Mouse (Mus musculus): Measurements from ENCODE around the gene Slit3.
A peak's percentile ranks its signal among the peaks of the same experiment; 100 is the strongest.

Gene Slit3

GRCm38 (mm10) chr11:35273416-35273815 is 152.4 kb downstream of the Slit3 start:
- peak; percentile 24 for DNase-seq (ENCODE audit: low read depth, low spot score)

- DNase-seq (ENCODE audit: low read depth, low spot score), result no peak
Measured at GRCm38 (mm10) chr11:35274036-35274435, 153.0 kb downstream of the Slit3 start.

GRCm38 (mm10) chr11:35275300-35275699 is 154.3 kb downstream of the Slit3 start:
- no peak for DNase-seq (ENCODE audit: low read depth, low spot score)

- no peak for DNase-seq (ENCODE audit: low read depth, low spot score)
Measured at GRCm38 (mm10) chr11:35276001-35276400, 155.0 kb downstream of the Slit3 start.

- no peak for DNase-seq (ENCODE audit: low read depth, low spot score)
Measured at GRCm38 (mm10) chr11:35278128-35278769, 157.2 kb downstream of the Slit3 start.

- DNase-seq (ENCODE audit: low read depth, low spot score), result no peak
Measured at GRCm38 (mm10) chr11:35280826-35281225, 159.8 kb downstream of the Slit3 start.

- DNase-seq (ENCODE audit: low read depth, low spot score), result no peak
Measured at GRCm38 (mm10) chr11:35282001-35282632, 161.1 kb downstream of the Slit3 start.

GRCm38 (mm10) chr11:35282825-35283571 is 162.0 kb downstream of the Slit3 start:
- DNase-seq (ENCODE audit: low read depth, low spot score), result peak; percentile 31

GRCm38 (mm10) chr11:35283767-35284166 is 162.7 kb downstream of the Slit3 start:
- DNase-seq (ENCODE audit: low read depth, low spot score), result no peak

GRCm38 (mm10) chr11:35286578-35287390 is 165.8 kb downstream of the Slit3 start:
- DNase-seq (ENCODE audit: low read depth, low spot score), result no peak

GRCm38 (mm10) chr11:35288056-35288455 is 167.0 kb downstream of the Slit3 start:
- no peak for DNase-seq (ENCODE audit: low read depth, low spot score)

- no peak for DNase-seq (ENCODE audit: low read depth, low spot score)
Measured at GRCm38 (mm10) chr11:35288761-35289278, 167.8 kb downstream of the Slit3 start.

GRCm38 (mm10) chr11:35292228-35292747 is 171.3 kb downstream of the Slit3 start:
- DNase-seq (ENCODE audit: low read depth, low spot score), result no peak

GRCm38 (mm10) chr11:35293197-35293596 is 172.2 kb downstream of the Slit3 start:
- no peak for DNase-seq (ENCODE audit: low read depth, low spot score)

- DNase-seq (ENCODE audit: low read depth, low spot score), result no peak
Measured at GRCm38 (mm10) chr11:35294670-35295069, 173.6 kb downstream of the Slit3 start.

- DNase-seq (ENCODE audit: low read depth, low spot score), result no peak
Measured at GRCm38 (mm10) chr11:35295162-35295799, 174.3 kb downstream of the Slit3 start.

- no peak for DNase-seq (ENCODE audit: low read depth, low spot score)
Measured at GRCm38 (mm10) chr11:35296803-35297202, 175.8 kb downstream of the Slit3 start.

GRCm38 (mm10) chr11:35297319-35297718 is 176.3 kb downstream of the Slit3 start:
- DNase-seq (ENCODE audit: low read depth, low spot score), result no peak

- no peak for DNase-seq (ENCODE audit: low read depth, low spot score)
Measured at GRCm38 (mm10) chr11:35298526-35298925, 177.5 kb downstream of the Slit3 start.

GRCm38 (mm10) chr11:35299857-35300375 is 178.9 kb downstream of the Slit3 start:
- DNase-seq (ENCODE audit: low read depth, low spot score), result no peak

- DNase-seq (ENCODE audit: low read depth, low spot score), result no peak
Measured at GRCm38 (mm10) chr11:35302272-35302671, 181.2 kb downstream of the Slit3 start.
